Mouse (Mus musculus) MEL (cell line): ENCODE data around the gene Hc.

ENCODE experiments used
- CTCF ChIP-seq, 3 experiments: IDR thresholded peaks in 2 of 3; conservative IDR thresholded peaks in 1 of 3; 2 replicates each; pipeline ENCODE4 v1.5.1; 2011 to 2012; ENCODE audit warnings: low read length in 3 of 3, low read depth in 2 of 3, mild to moderate bottlenecking in 2 of 3, improper control_type of control experiment in 1 of 3, inconsistent platforms in 1 of 3, mixed read lengths in 1 of 3, moderate library complexity in 1 of 3; ENCODE audit not compliant: control insufficient read depth in 1 of 3, insufficient read depth in 1 of 3, poor library complexity in 1 of 3, severe bottlenecking in 1 of 3
- HCFC1 ChIP-seq: IDR thresholded peaks from 2 replicates; pipeline ENCODE4 v1.6.1; 2012; ENCODE audit warnings: low read depth, mild to moderate bottlenecking, inconsistent platforms, low read length, improper control_type of control experiment, moderate library complexity
- POLR2A ChIP-seq, 2 experiments: IDR thresholded peaks; 2 replicates each; pipeline ENCODE4 v1.6.1; 2011 to 2012; ENCODE audit warnings: low read length in 2 of 2, mild to moderate bottlenecking in 2 of 2, control low read depth in 1 of 2, improper control_type of control experiment in 1 of 2, low read depth in 1 of 2, moderate library complexity in 1 of 2; ENCODE audit not compliant: control insufficient read depth in 1 of 2, insufficient read depth in 1 of 2, poor library complexity in 1 of 2

DNA sequence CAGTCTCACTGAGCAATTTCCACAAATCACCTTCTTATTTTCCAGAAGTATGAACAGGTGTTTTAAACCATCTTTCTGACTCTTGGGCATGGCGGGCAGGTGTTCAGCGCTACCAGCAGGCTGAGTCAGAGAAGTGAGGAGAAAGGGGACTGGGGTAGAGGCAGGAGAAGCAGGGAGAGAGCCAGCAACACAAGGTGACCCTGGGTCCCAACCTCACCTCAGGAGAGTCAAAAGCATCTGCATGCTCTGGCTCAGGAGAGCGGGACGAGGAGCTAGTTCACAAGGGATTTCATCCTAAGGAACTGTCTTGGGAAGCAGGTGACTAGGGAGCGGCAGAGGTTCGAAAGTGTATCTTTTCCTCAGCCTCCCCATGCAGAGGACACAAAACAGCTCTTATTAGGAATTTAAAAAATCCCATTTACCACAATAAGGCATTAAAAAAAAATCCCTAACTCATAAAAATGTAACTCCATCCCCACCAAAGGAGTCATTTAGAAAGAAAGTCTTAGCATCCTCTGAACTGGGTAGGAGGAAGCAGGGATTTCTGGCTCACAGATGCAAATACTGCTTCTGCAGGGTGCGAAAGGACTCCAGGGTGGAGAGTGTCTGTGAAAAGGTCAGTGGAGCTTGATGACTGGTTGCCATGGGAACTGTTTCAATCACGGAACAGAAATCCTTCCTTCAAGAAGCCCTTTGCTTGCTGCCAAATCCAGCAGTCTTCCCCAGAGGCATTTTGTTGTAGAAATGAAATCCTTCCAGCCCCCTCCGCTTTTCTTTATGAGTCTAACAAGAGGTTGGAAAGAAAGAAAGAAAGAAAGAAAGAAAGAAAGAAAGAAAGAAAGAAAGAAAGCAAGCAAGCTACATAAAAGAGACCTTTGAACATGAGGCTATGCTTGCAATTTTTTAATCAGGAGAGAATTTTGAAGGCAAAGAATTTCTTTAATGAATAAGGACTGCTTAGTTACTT, 68.2 kb downstream of the Hc start:
- no peak for TF ChIP-seq CTCF (IDR thresholded peaks at IDR 0.05 in 2 of 3, conservative IDR thresholded peaks at IDR 0.05 in 1 of 3; ENCODE audit: control insufficient read depth in 1 of 3, insufficient read depth in 1 of 3, low read depth in 2 of 3, low read length in 3 of 3, poor library complexity in 1 of 3, severe bottlenecking in 1 of 3)
- TF ChIP-seq POLR2A (IDR thresholded peaks at IDR 0.05; ENCODE audit: control insufficient read depth in 1 of 2, insufficient read depth in 1 of 2, low read depth in 1 of 2, low read length in 2 of 2, poor library complexity in 1 of 2) = no peak
- no peak for TF ChIP-seq HCFC1
